In the genomic region with DNA sequence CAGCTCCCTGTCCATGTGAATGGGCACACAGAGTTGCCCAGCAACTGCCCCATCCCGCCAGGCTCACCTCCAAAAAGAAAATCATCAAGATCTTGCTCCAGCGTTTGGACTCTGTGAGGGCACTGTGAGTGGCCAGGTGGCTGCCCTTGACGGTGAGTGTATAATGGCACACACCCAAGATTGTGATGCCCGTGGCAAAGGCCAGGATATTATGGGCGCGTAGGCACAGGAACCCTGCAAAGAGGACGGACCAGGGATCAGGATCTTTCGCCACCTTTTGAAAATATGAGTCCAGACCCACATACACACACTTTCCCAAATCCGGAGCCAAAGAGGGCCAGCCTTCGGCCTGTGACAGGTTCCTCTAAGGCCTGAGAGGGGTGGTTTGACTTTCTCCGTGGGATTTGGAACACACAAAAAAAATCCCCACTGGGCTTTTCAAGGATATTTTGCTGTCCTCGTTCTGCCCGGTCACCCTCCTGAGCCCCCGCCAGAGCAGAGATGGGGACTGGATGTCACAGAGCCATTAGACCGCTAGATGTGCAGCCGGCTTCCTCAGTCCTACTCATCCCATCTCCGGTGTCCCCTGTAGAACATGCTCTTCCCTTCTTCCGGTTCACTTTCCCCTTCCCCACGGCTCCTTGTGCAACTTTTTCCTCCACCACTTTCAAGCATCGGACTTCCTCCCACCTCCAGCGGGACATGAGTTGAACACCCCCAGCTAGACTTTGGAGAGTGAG, we compare ENCODE assay signal across 7 mouse cellular contexts. TPM values are rescaled to one million over a fixed set of nuclear protein-coding genes. Genes with fewer than 3 reads are reported as not detected.
DNase-seq lines count a peak whose midpoint lies in the region; ATAC-seq and TF ChIP-seq lines count a peak whose summit lies in the region.

No protein-coding gene starts in this region.

- H3K36me3 ChIP-seq in spleen, adult 2 months (ENCODE audit: control insufficient read depth, insufficient read depth, low read length) = no peaks in the 10 kb centered on the region
- no peaks in the 10 kb centered on the region for H3K36me3 ChIP-seq in embryonic facial prominence, embryonic 14.5 days (ENCODE audit: control insufficient read depth, insufficient read depth, low read length)
- no peaks in the 10 kb centered on the region for H3K36me3 ChIP-seq in kidney, embryonic 14.5 days (ENCODE audit: control insufficient read depth, insufficient read depth, low read length)
- no peaks in the 10 kb centered on the region for H3K36me3 ChIP-seq in midbrain, embryonic 16.5 days (ENCODE audit: control insufficient read depth, insufficient read depth, low read length)

- 64% methylated on average over 21 of the region's 21 CpGs for WGBS in spleen, adult 2 months
- WGBS in embryonic facial prominence, embryonic 14.5 days = 52% methylated on average over 21 of the region's 21 CpGs
- 50% methylated on average over 21 of the region's 21 CpGs for WGBS in kidney, embryonic 14.5 days
- 53% methylated on average over 21 of the region's 21 CpGs for WGBS in midbrain, embryonic 16.5 days

- peak overlapping the region; percentile 37; the same call in 1 of the 2 replicates for H3K4me3 ChIP-seq in spleen, adult 2 months (ENCODE audit: extremely low read depth, insufficient read depth, insufficient read length)
- peak overlapping the region; percentile 45 for H3K4me3 ChIP-seq in embryonic facial prominence, embryonic 14.5 days (ENCODE audit: low read depth, low read length)
- H3K4me3 ChIP-seq in kidney, embryonic 14.5 days (ENCODE audit: low read length) = peak overlapping the region; percentile 44
- peak overlapping the region; percentile 70 for H3K4me3 ChIP-seq in midbrain, embryonic 16.5 days (ENCODE audit: low read depth, low read length)

- no peaks in the 10 kb centered on the region for H3K27me3 ChIP-seq in spleen, adult 2 months (ENCODE audit: control insufficient read depth, insufficient read depth, low read length)
- peaks cover 32% of the 10 kb centered on the region for H3K27me3 ChIP-seq in embryonic facial prominence, embryonic 14.5 days (replicated peaks; ENCODE audit: control insufficient read depth, insufficient read depth, low read length)
- H3K27me3 ChIP-seq in kidney, embryonic 14.5 days (ENCODE audit: control insufficient read depth, insufficient read depth, low read length) = peaks cover 18% of the 10 kb centered on the region
- no peaks in the 10 kb centered on the region for H3K27me3 ChIP-seq in midbrain, embryonic 16.5 days (ENCODE audit: control insufficient read depth, insufficient read depth, low read depth, low read length)

- peak overlapping the region; percentile 54; the same call in 1 of the 2 replicates for H3K9ac ChIP-seq in embryonic facial prominence, embryonic 14.5 days (ENCODE audit: low read depth, low read length)
- H3K9ac ChIP-seq in kidney, embryonic 14.5 days (ENCODE audit: low read depth, low read length) = 0 out of 2 replicates have a peak overlapping the region, but pooled peaks have one; percentile 55
- H3K9ac ChIP-seq in midbrain, embryonic 16.5 days (ENCODE audit: low read depth, low read length) = peak overlapping the region; percentile 76

- no peak overlapping the region for H3K27ac ChIP-seq in spleen, adult 2 months (ENCODE audit: insufficient read depth, low read length)
- no peak overlapping the region for H3K27ac ChIP-seq in embryonic facial prominence, embryonic 14.5 days (replicated peaks; ENCODE audit: low read depth, low read length)
- H3K27ac ChIP-seq in kidney, embryonic 14.5 days (ENCODE audit: low read depth, low read length) = no peak overlapping the region
- peak overlapping the region; percentile 55; the same call in 1 of the 2 replicates for H3K27ac ChIP-seq in midbrain, embryonic 16.5 days (ENCODE audit: low read length)

- H3K4me2 ChIP-seq in embryonic facial prominence, embryonic 14.5 days (ENCODE audit: low read depth, low read length) = peak overlapping the region; percentile 84
- H3K4me2 ChIP-seq in kidney, embryonic 14.5 days (replicated peaks; ENCODE audit: low read depth, low read length) = peak overlapping the region; percentile 87
- peak overlapping the region; percentile 92 for H3K4me2 ChIP-seq in midbrain, embryonic 16.5 days (ENCODE audit: low read length)

- no peak for TF ChIP-seq CTCF in spleen, adult 2 months (IDR thresholded peaks at IDR 0.05; ENCODE audit: extremely low read depth, insufficient read depth, insufficient read length, insufficient replicate concordance)

- no peak for DNase-seq in spleen, adult 2 months (ENCODE audit: low read depth in 1 of 2, low spot score in 2 of 2)
- no peak for DNase-seq in spleen, postnatal 10 days (ENCODE audit: low spot score in 2 of 2)
- DNase-seq in embryonic facial prominence, embryonic 14.5 days (ENCODE audit: low spot score) = no peak
- DNase-seq in T-cell, adult 2 months (ENCODE audit: low spot score) = no peak
- DNase-seq in layer of hippocampus, postnatal 25 days (ENCODE audit: extremely low spot score in 1 of 2, low spot score in 1 of 2) = no peak

- H3K4me1 ChIP-seq in spleen, adult 2 months (ENCODE audit: control insufficient read depth, insufficient read depth, insufficient read length) = no peaks in the 10 kb centered on the region
- H3K4me1 ChIP-seq in embryonic facial prominence, embryonic 14.5 days (ENCODE audit: control insufficient read depth, insufficient read depth, low read length) = peaks cover under 1% of the 10 kb centered on the region
- no peaks in the 10 kb centered on the region for H3K4me1 ChIP-seq in kidney, embryonic 14.5 days (ENCODE audit: control insufficient read depth, insufficient read depth, low read length)
- H3K4me1 ChIP-seq in midbrain, embryonic 16.5 days (ENCODE audit: control insufficient read depth, insufficient read depth, low read length) = peaks cover 6% of the 10 kb centered on the region; the same call in 1 of the 2 replicates

- no peak for ATAC-seq in embryonic facial prominence, embryonic 14.5 days (ENCODE audit: low read depth)
- ATAC-seq in kidney, embryonic 14.5 days (ENCODE audit: low FRiP score, low TSS enrichment) = no peak
- ATAC-seq in midbrain, embryonic 16.5 days = peak; percentile 39; the same call in 1 of the 2 replicates

- TF ChIP-seq POLR2A in spleen, adult 2 months (IDR thresholded peaks at IDR 0.05; ENCODE audit: low read depth, low read length) = no peak

- no peaks in the 10 kb centered on the region for H3K9me3 ChIP-seq in embryonic facial prominence, embryonic 14.5 days (ENCODE audit: control insufficient read depth, low read length)
- H3K9me3 ChIP-seq in kidney, embryonic 14.5 days (ENCODE audit: control insufficient read depth, low read length) = no peaks in the 10 kb centered on the region
- H3K9me3 ChIP-seq in midbrain, embryonic 16.5 days (replicated peaks; ENCODE audit: control insufficient read depth, low read length, poor library complexity, severe bottlenecking) = no peaks in the 10 kb centered on the region

RNA-seq across cellular contexts. Expression of a gene that starts 0.8 kb away (rescaled TPM):
- 1.1 TPM in 2 replicates for polyA plus RNA-seq in spleen, adult 2 months (2012; rRNA removed)
- 0.24 and 0.52 TPM in 2 replicates for polyA plus RNA-seq in embryonic facial prominence, embryonic 14.5 days (2014; fragmentation: Nextera tagmentation; extraction: Ambion mirVana)
- polyA plus RNA-seq in kidney, embryonic 14.5 days (2014; fragmentation: Nextera tagmentation; extraction: Ambion mirVana) = 0.32 and 0.39 TPM in 2 replicates
- 0.91 and 1.4 TPM in 2 replicates for polyA plus RNA-seq in midbrain, embryonic 16.5 days (2015; fragmentation: Nextera tagmentation; extraction: Ambion mirVana)
- total RNA-seq in layer of hippocampus, postnatal 25 days (2021) = 10 to 100 TPM; 11.2 to 12.1 TPM

RNA-seq across cellular contexts. Expression of a gene that starts 10.3 kb away (rescaled TPM):
- polyA plus RNA-seq in spleen, adult 2 months (2012; rRNA removed) = not detected in 2 replicates
- polyA plus RNA-seq in embryonic facial prominence, embryonic 14.5 days (2014; fragmentation: Nextera tagmentation; extraction: Ambion mirVana) = not detected in 2 replicates
- 0.14 and 0.15 TPM in 2 replicates for polyA plus RNA-seq in kidney, embryonic 14.5 days (2014; fragmentation: Nextera tagmentation; extraction: Ambion mirVana)
- 0.09 and 0.29 TPM in 2 replicates for polyA plus RNA-seq in midbrain, embryonic 16.5 days (2015; fragmentation: Nextera tagmentation; extraction: Ambion mirVana)
- total RNA-seq in layer of hippocampus, postnatal 25 days (2021) = under 1 TPM in 1 of 2 experiments, not detected in 1; 0.15 TPM

RNA-seq across cellular contexts. Expression of a gene that starts 19.8 kb away (rescaled TPM):
- 18.7 and 24.6 TPM in 2 replicates for polyA plus RNA-seq in spleen, adult 2 months (2012; rRNA removed)
- 10.4 and 11.0 TPM in 2 replicates for polyA plus RNA-seq in embryonic facial prominence, embryonic 14.5 days (2014; fragmentation: Nextera tagmentation; extraction: Ambion mirVana)
- polyA plus RNA-seq in kidney, embryonic 14.5 days (2014; fragmentation: Nextera tagmentation; extraction: Ambion mirVana) = 9.2 and 13.1 TPM in 2 replicates
- 19.7 and 23.4 TPM in 2 replicates for polyA plus RNA-seq in midbrain, embryonic 16.5 days (2015; fragmentation: Nextera tagmentation; extraction: Ambion mirVana)
- 10 to 100 TPM; 18.6 to 21.2 TPM for total RNA-seq in layer of hippocampus, postnatal 25 days (2021)

RNA-seq across cellular contexts. Expression of a gene that starts 25.2 kb away (rescaled TPM):
- 2.0 TPM in 2 replicates for polyA plus RNA-seq in spleen, adult 2 months (2012; rRNA removed)
- polyA plus RNA-seq in embryonic facial prominence, embryonic 14.5 days (2014; fragmentation: Nextera tagmentation; extraction: Ambion mirVana) = not detected in 2 replicates
- not detected in 2 replicates for polyA plus RNA-seq in kidney, embryonic 14.5 days (2014; fragmentation: Nextera tagmentation; extraction: Ambion mirVana)
- 0.10 and 0.20 TPM in 2 replicates for polyA plus RNA-seq in midbrain, embryonic 16.5 days (2015; fragmentation: Nextera tagmentation; extraction: Ambion mirVana)
- under 1 TPM; 0.31 to 0.59 TPM for total RNA-seq in layer of hippocampus, postnatal 25 days (2021)

RNA-seq across cellular contexts. Expression of a gene that starts 29.6 kb away (rescaled TPM):
- polyA plus RNA-seq in spleen, adult 2 months (2012; rRNA removed) = 9.5 and 13.7 TPM in 2 replicates
- not detected in 2 replicates for polyA plus RNA-seq in embryonic facial prominence, embryonic 14.5 days (2014; fragmentation: Nextera tagmentation; extraction: Ambion mirVana)
- not detected in 2 replicates for polyA plus RNA-seq in kidney, embryonic 14.5 days (2014; fragmentation: Nextera tagmentation; extraction: Ambion mirVana)
- polyA plus RNA-seq in midbrain, embryonic 16.5 days (2015; fragmentation: Nextera tagmentation; extraction: Ambion mirVana) = 0.18 and 0.31 TPM in 2 replicates
- total RNA-seq in layer of hippocampus, postnatal 25 days (2021) = 10 to 100 TPM; 47.3 to 47.4 TPM
